Mouse (Mus musculus): ENCODE data around the gene Atxn7. TPM values are rescaled to one million over a fixed set of nuclear protein-coding genes. Genes with fewer than 3 reads are reported as not detected.
"Not testable (repeated sequence)": the region's sequence is repeated elsewhere in the genome, so short reads cannot be mapped to it uniquely, and the experiment has no call there.

Atxn7 gene
- total RNA-seq (2021) = 10 to 100 TPM; 24.4 to 30.5 TPM

- intact Hi-C loops (cut with DNase I) = loop anchor here (2.0 to 5.0 kb wide), 2 partner anchors 51 to 136 kb away; no protein-coding TSS in a partner anchor
- peak; percentile 36 to 40 for DNase-seq (ENCODE audit: low spot score in 2 of 2)
Observed at GRCm38 (mm10) chr14:13961401-13962112, at the start of gene Atxn7, which contains the start of gene Thoc7. Gene Atxn7, plus strand, starts transcription at chr14:13961440. Gene Thoc7, minus strand, starts transcription at chr14:13961852.

GRCm38 (mm10) chr14:13914387-13915082 lies 46.7 kb upstream of the Atxn7 start, which contains the start of gene Gm281:
Gene Gm281, minus strand, starts transcription at chr14:13914478.
- intact Hi-C loops (cut with DNase I) = no loop called here
- no peak for DNase-seq (ENCODE audit: low spot score in 2 of 2)

GRCm38 (mm10) chr14:13915207-13915606 lies 46.0 kb upstream of the Atxn7 start:
- DNase-seq (ENCODE audit: low spot score in 2 of 2) = no peak
- intact Hi-C loops (cut with DNase I) = no loop called here

GRCm38 (mm10) chr14:13917208-13917607 lies 44.0 kb upstream of the Atxn7 start:
- no peak for DNase-seq (ENCODE audit: low spot score in 2 of 2)
- intact Hi-C loops (cut with DNase I) = loop anchor here (2.0 kb wide), 1 partner anchor 560 kb away; no protein-coding TSS in a partner anchor

- DNase-seq (ENCODE audit: low spot score in 2 of 2) = peak in 1 of 2 experiments; percentile 51
- intact Hi-C loops (cut with DNase I) = loop anchor here (2.0 kb wide), 1 partner anchor 561 kb away; no protein-coding TSS in a partner anchor
Observed at GRCm38 (mm10) chr14:13917630-13918029, 43.6 kb upstream of the Atxn7 start.

- DNase-seq (ENCODE audit: low spot score in 2 of 2) = no peak
- intact Hi-C loops (cut with DNase I) = no loop called here
Observed at GRCm38 (mm10) chr14:13933290-13934051, 27.8 kb upstream of the Atxn7 start.

GRCm38 (mm10) chr14:13934052-13934371 lies 27.2 kb upstream of the Atxn7 start:
- intact Hi-C loops (cut with DNase I) = no loop called here
- DNase-seq (ENCODE audit: low spot score in 2 of 2) = no peak

GRCm38 (mm10) chr14:13944686-13945085 lies 16.6 kb upstream of the Atxn7 start:
- intact Hi-C loops (cut with DNase I) = no loop called here

GRCm38 (mm10) chr14:13948345-13948744 lies 12.9 kb upstream of the Atxn7 start:
- no peak for DNase-seq (ENCODE audit: low spot score in 2 of 2)
- intact Hi-C loops (cut with DNase I) = no loop called here

More at GRCm38 (mm10) chr14:13944686-13945085, 16.6 kb upstream of the Atxn7 start:
- no peak for DNase-seq (ENCODE audit: low spot score in 2 of 2)

- intact Hi-C loops (cut with DNase I) = no loop called here
- no peak for DNase-seq (ENCODE audit: low spot score in 2 of 2)
Observed at GRCm38 (mm10) chr14:13950401-13950800, 10.8 kb upstream of the Atxn7 start.

GRCm38 (mm10) chr14:13952151-13952550 lies 9.1 kb upstream of the Atxn7 start:
- intact Hi-C loops (cut with DNase I); DNase-seq (ENCODE audit: low spot score in 2 of 2): not testable (repeated sequence)

GRCm38 (mm10) chr14:13960079-13960478 lies 1.2 kb upstream of the Atxn7 start:
- intact Hi-C loops (cut with DNase I) = loop anchor here (2.0 to 5.0 kb wide), 2 partner anchors 53 to 137 kb away; no protein-coding TSS in a partner anchor
- peak in 1 of 2 experiments; percentile 15 for DNase-seq (ENCODE audit: low spot score in 2 of 2)

GRCm38 (mm10) chr14:13960482-13961325 lies 536 bp upstream of the Atxn7 start:
- intact Hi-C loops (cut with DNase I) = loop anchor here (2.0 to 5.0 kb wide), 2 partner anchors 52 to 137 kb away; no protein-coding TSS in a partner anchor
- peak; percentile 54 to 70 for DNase-seq (ENCODE audit: low spot score in 2 of 2)

GRCm38 (mm10) chr14:13962476-13962875 lies 1.2 kb downstream of the Atxn7 start:
- intact Hi-C loops (cut with DNase I) = loop anchor here (5.0 kb wide), 1 partner anchor 135 kb away; no protein-coding TSS in a partner anchor
- DNase-seq (ENCODE audit: low spot score in 2 of 2) = no peak

GRCm38 (mm10) chr14:13963527-13963926 lies 2.3 kb downstream of the Atxn7 start:
- intact Hi-C loops (cut with DNase I) = loop anchor here (5.0 kb wide), 1 partner anchor 134 kb away; no protein-coding TSS in a partner anchor

GRCm38 (mm10) chr14:13967607-13968006 lies 6.4 kb downstream of the Atxn7 start:
- no peak for DNase-seq (ENCODE audit: low spot score in 2 of 2)
- intact Hi-C loops (cut with DNase I) = no loop called here

More at GRCm38 (mm10) chr14:13963527-13963926, 2.3 kb downstream of the Atxn7 start:
- DNase-seq (ENCODE audit: low spot score in 2 of 2) = no peak

GRCm38 (mm10) chr14:13968476-13968875 lies 7.2 kb downstream of the Atxn7 start:
- DNase-seq (ENCODE audit: low spot score in 2 of 2) = no peak
- intact Hi-C loops (cut with DNase I) = no loop called here

- intact Hi-C loops (cut with DNase I) = no loop called here
- DNase-seq (ENCODE audit: low spot score in 2 of 2) = no peak
Observed at GRCm38 (mm10) chr14:13970513-13970912, 9.3 kb downstream of the Atxn7 start.
